Mouse (Mus musculus): ENCODE results near the gene Pard3. TPM values are rescaled to one million over a fixed set of nuclear protein-coding genes. Genes with fewer than 3 reads are reported as not detected.

Gene Pard3
- polyA plus RNA-seq, 1 experiment from 2014 or later: 16.4 TPM

DNA sequence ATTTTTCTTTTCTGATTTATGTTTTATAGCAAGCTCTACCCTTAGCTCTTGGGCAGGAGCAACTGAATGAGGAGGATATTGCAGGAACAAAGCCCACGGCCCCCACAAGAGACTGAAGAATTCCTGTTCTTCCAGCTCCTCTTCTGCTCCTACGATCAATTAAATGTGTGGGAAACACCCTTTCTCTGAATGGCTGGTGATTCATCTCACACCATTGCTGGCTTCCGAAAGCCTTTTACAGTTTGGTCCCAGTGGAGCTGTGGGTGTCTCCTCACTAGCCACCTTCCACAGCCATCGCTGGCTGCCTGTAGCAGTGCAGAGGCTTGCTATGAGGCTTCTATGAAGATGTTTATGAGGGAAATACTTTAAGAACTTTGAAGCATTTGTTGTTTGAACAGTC is 550.5 kb downstream of the Pard3 start:
- Histone ChIP-seq H3K27ac (ENCODE audit: low read length) (no peak overlapping the region), H3K36me3 (ENCODE audit: control insufficient read depth, insufficient read depth) (no peaks in the 10 kb centered on the region), H3K4me1 (replicated peaks; ENCODE audit: control insufficient read depth, insufficient read depth, low read length) (0 out of 2 replicates have a peak, but pooled peaks cover 2% of the 10 kb centered on the region), H3K4me3 (replicated peaks; ENCODE audit: low read length) (no peak overlapping the region), H3K9me3 (ENCODE audit: control insufficient read depth, low read length) (no peaks in the 10 kb centered on the region), H3K9ac (replicated peaks; ENCODE audit: low read depth, low read length) (no peak overlapping the region), H3K27me3 (replicated peaks; ENCODE audit: control insufficient read depth, insufficient read depth, low read length) (no peaks in the 10 kb centered on the region), H3K4me2 (ENCODE audit: low read length) (no peak overlapping the region)
- WGBS: 75% methylated on average over 4 of the region's 4 CpGs
- ATAC-seq: no peak

DNA sequence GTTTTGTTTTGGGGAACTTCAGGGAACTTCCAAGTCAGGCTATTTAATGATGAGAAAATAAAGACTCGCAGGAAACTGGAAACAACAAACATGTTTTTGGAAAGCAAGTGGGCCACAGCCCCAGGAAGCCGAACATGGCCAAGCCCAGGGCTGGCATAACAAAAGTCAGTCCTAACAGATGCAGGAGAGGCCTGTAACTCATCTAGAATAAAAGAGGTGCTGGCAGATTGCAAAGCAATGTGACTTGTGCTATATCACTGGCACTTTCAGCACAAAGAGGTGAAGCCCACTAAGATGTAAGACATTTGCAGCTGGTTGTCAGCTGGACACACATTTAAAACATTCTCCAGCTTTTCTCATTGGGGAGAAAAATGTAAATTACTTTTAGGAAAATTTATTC is 553.0 kb downstream of the Pard3 start:
- H3K9ac ChIP-seq (replicated peaks; ENCODE audit: low read depth, low read length): no peak overlapping the region
- H3K36me3 ChIP-seq (ENCODE audit: control insufficient read depth, insufficient read depth): no peaks in the 10 kb centered on the region
- no peaks in the 10 kb centered on the region for H3K9me3 ChIP-seq (ENCODE audit: control insufficient read depth, low read length)
- H3K4me3 ChIP-seq (replicated peaks; ENCODE audit: low read length): no peak overlapping the region
- no peak overlapping the region for H3K4me2 ChIP-seq (ENCODE audit: low read length)
- 90% methylated on average over 2 of the region's 2 CpGs for WGBS
- no peak for ATAC-seq
- H3K27ac ChIP-seq (ENCODE audit: low read length): no peak overlapping the region
- H3K27me3 ChIP-seq (replicated peaks; ENCODE audit: control insufficient read depth, insufficient read depth, low read length): no peaks in the 10 kb centered on the region
- no peaks in the 10 kb centered on the region for H3K4me1 ChIP-seq (replicated peaks; ENCODE audit: control insufficient read depth, insufficient read depth, low read length)

DNA sequence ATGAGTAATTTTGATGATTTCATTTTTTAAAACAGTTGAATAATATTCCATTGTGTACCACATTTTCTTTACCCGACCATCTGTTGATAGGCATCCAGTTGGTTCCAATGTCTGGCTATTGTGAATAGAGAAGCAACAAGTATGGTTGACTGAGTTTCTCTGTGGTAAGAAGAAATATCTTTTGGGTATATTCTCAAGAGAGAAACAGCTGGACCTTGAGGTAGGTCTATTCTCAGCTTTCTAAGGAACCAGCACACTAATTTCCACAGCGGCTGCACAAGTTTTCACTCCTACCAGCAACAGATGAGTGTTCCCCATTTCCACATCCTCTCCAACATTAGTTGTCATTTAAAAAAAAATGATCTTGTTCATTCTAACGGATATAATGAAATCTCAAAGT is 558.4 kb downstream of the Pard3 start:
- no peaks in the 10 kb centered on the region for H3K27me3 ChIP-seq (replicated peaks; ENCODE audit: control insufficient read depth, insufficient read depth, low read length)
- H3K36me3 ChIP-seq (ENCODE audit: control insufficient read depth, insufficient read depth): no peaks in the 10 kb centered on the region
- H3K4me2 ChIP-seq (ENCODE audit: low read length): no peak overlapping the region
- 90% methylated on average over 3 of the region's 3 CpGs for WGBS
- H3K27ac ChIP-seq (ENCODE audit: low read length): no peak overlapping the region
- H3K4me3 ChIP-seq (replicated peaks; ENCODE audit: low read length): no peak overlapping the region
- H3K4me1 ChIP-seq (replicated peaks; ENCODE audit: control insufficient read depth, insufficient read depth, low read length): no peaks in the 10 kb centered on the region
- H3K9me3 ChIP-seq (ENCODE audit: control insufficient read depth, low read length): no peaks in the 10 kb centered on the region
- ATAC-seq: no peak
- H3K9ac ChIP-seq (replicated peaks; ENCODE audit: low read depth, low read length): no peak overlapping the region

DNA sequence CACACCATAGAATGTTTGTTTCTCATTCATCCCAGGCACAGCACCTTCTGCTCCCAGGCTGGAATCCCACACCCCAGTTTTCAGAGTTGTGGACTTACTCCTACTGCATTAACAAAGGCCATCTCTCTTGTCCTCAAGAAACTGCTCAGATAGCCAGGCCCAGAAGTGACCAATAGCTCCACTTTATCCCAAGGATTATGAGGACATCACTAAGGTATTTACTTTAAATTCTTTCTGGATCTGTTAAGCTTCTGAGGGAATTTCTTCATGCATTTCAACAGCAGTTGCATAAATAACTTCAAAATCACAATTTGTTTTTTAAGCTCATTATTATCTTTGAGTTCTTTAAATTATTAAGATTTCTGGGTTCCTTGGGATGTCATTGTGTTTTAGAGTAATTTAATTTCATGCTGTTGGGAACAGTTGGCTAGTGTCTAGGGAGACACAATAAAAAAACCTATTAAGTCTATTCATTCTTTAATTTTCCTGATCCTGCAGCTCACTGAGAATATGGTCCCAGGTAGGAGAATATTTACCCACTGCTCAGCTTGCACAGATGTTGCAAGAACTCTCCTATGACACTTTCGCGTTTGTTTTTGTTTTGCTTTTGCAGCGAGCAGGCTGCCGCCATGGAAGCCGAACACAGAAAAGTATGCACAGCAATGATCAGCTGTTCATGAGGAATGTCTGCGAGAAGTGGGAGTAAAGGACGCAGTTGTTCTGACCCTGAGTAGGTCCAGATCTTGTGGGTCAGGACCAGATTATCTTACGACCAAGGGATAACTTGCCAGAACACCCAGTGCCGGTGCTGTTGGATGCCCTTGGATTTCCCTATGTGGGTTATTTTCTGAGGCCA is 574.8 kb downstream of the Pard3 start:
- Histone ChIP-seq H3K27me3 (replicated peaks; ENCODE audit: control insufficient read depth, insufficient read depth, low read length) (no peaks in the 10 kb centered on the region), H3K4me2 (ENCODE audit: low read length) (no peak overlapping the region), H3K9me3 (ENCODE audit: control insufficient read depth, low read length) (no peaks in the 10 kb centered on the region), H3K4me3 (replicated peaks; ENCODE audit: low read length) (no peak overlapping the region), H3K27ac (ENCODE audit: low read length) (no peak overlapping the region), H3K4me1 (replicated peaks; ENCODE audit: control insufficient read depth, insufficient read depth, low read length) (no peaks in the 10 kb centered on the region), H3K9ac (replicated peaks; ENCODE audit: low read depth, low read length) (no peak overlapping the region), H3K36me3 (ENCODE audit: control insufficient read depth, insufficient read depth) (no peaks in the 10 kb centered on the region)
- WGBS: 94% methylated on average over 9 of the region's 9 CpGs
- ATAC-seq: no peak

DNA sequence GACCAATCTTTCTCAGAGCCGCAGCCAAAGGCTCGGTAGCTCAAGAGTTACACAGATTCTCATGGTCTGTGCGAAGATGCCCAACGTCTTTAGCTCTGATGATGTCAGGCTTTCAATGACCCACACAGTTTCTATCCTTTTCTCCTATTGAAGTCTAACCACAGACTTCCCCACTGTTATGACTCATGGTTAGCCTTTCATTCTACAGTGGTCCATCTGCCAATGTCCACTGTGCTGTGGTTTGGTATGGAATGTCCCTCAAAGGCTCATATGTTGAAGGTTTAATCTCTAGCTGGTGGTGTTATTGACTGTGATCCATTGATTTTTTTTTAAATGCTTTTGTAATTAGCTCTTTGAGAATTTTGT is 575.4 kb downstream of the Pard3 start:
- no peaks in the 10 kb centered on the region for H3K36me3 ChIP-seq (ENCODE audit: control insufficient read depth, insufficient read depth)
- H3K4me2 ChIP-seq (ENCODE audit: low read length): no peak overlapping the region
- no peak overlapping the region for H3K27ac ChIP-seq (ENCODE audit: low read length)
- no peak overlapping the region for H3K9ac ChIP-seq (replicated peaks; ENCODE audit: low read depth, low read length)
- H3K9me3 ChIP-seq (ENCODE audit: control insufficient read depth, low read length): no peaks in the 10 kb centered on the region
- 94% methylated on average over 4 of the region's 4 CpGs for WGBS
- no peaks in the 10 kb centered on the region for H3K4me1 ChIP-seq (replicated peaks; ENCODE audit: control insufficient read depth, insufficient read depth, low read length)
- no peaks in the 10 kb centered on the region for H3K27me3 ChIP-seq (replicated peaks; ENCODE audit: control insufficient read depth, insufficient read depth, low read length)
- no peak for ATAC-seq
- H3K4me3 ChIP-seq (replicated peaks; ENCODE audit: low read length): no peak overlapping the region

DNA sequence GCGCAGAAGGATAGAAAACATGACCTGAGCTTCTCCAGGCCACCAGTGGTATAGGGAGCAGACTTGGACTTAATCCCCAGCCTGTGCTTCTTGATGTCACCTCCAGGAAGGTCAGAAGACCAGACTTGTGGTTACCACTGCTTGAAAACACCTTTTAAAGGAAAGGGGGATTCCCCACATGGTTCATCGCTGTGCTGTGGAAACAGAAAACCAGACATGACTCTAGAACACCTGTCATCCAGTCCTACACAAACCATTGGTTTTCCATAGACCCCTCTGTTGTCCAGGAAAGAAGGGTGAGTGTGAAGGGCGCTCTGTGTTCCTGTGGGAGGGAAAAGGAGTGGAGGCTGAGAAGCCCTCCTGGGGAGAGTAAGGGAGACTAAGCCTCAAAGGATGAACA is 591.9 kb downstream of the Pard3 start:
- no peak overlapping the region for H3K4me2 ChIP-seq (ENCODE audit: low read length)
- no peak overlapping the region for H3K9ac ChIP-seq (replicated peaks; ENCODE audit: low read depth, low read length)
- no peaks in the 10 kb centered on the region for H3K27me3 ChIP-seq (replicated peaks; ENCODE audit: control insufficient read depth, insufficient read depth, low read length)
- 95% methylated on average over 3 of the region's 3 CpGs for WGBS
- H3K36me3 ChIP-seq (ENCODE audit: control insufficient read depth, insufficient read depth): no peaks in the 10 kb centered on the region
- no peaks in the 10 kb centered on the region for H3K9me3 ChIP-seq (ENCODE audit: control insufficient read depth, low read length)
- H3K4me1 ChIP-seq (replicated peaks; ENCODE audit: control insufficient read depth, insufficient read depth, low read length): no peaks in the 10 kb centered on the region
- H3K27ac ChIP-seq (ENCODE audit: low read length): no peak overlapping the region
- no peak for ATAC-seq
- no peak overlapping the region for H3K4me3 ChIP-seq (replicated peaks; ENCODE audit: low read length)

Other genes with a start within 250 kb of the Pard3 start
- 191 and 193 TPM in 2 replicates for gene Tomm20, start 118.0 kb upstream of the Pard3 start, polyA plus RNA-seq (2015; fragmentation: Nextera tagmentation; extraction: Ambion mirVana)
- 23.8 and 23.9 TPM in 2 replicates for gene Rbm34, start 92.8 kb upstream of the Pard3 start, polyA plus RNA-seq (2015; fragmentation: Nextera tagmentation; extraction: Ambion mirVana)